Mouse (Mus musculus): ENCODE measurements at regions not wholly inside any gene's neighbourhood (a gene's known extent, or its start where the extent isn't known, plus 50 kb on each side); places are given as distances from the start of the nearest gene placed in this dataset.

- no peaks in the 10 kb centered on the region for H3K36me3 ChIP-seq (ENCODE audit: control insufficient read depth, insufficient read depth)
- H3K4me2 ChIP-seq (ENCODE audit: low read depth), result peak overlapping the region; percentile 16
- no peaks in the 10 kb centered on the region for H3K27me3 ChIP-seq (ENCODE audit: control insufficient read depth, insufficient read depth, insufficient read length)
- peak; percentile 45; the same call in 1 of the 2 replicates for TF ChIP-seq CEBPB (IDR thresholded peaks at IDR 0.05; ENCODE audit: insufficient read depth, poor library complexity, severe bottlenecking)
- TF ChIP-seq TCF3 (IDR thresholded peaks at IDR 0.05; ENCODE audit: insufficient read length, low read depth), result no peak
- H3K4me3 ChIP-seq, result no peak overlapping the region
- H3ac ChIP-seq (ENCODE audit: control insufficient read depth, insufficient read length), result no peak overlapping the region
- H3K79me2 ChIP-seq (ENCODE audit: control insufficient read depth, insufficient read depth), result no peaks in the 10 kb centered on the region
Measured at GRCm38 (mm10) chr19:35868543-35868942, 188.8 kb downstream of the Htr7 start.

GRCm38 (mm10) chr19:35863049-35863448, 194.3 kb downstream of the Htr7 start:
- no peak overlapping the region for H3K4me2 ChIP-seq (ENCODE audit: low read depth)
- TF ChIP-seq TCF12 (IDR thresholded peaks at IDR 0.05; ENCODE audit: insufficient read depth, poor library complexity, severe bottlenecking), result no peak
- no peak for TF ChIP-seq MYOG (IDR thresholded peaks at IDR 0.05; ENCODE audit: control insufficient read depth in 1 of 3, insufficient read depth in 1 of 3, insufficient read length in 2 of 3, low read depth in 2 of 3)
- TF ChIP-seq E2F4 (IDR thresholded peaks at IDR 0.05; ENCODE audit: insufficient read depth), result no peak
- TF ChIP-seq MAX (IDR thresholded peaks at IDR 0.05; ENCODE audit: low read depth), result no peak
- H3K27me3 ChIP-seq (ENCODE audit: control insufficient read depth, insufficient read depth, insufficient read length), result no peaks in the 10 kb centered on the region
- no peak overlapping the region for H3ac ChIP-seq (ENCODE audit: control insufficient read depth, insufficient read length)
- H3K79me2 ChIP-seq (ENCODE audit: control insufficient read depth, insufficient read depth), result no peaks in the 10 kb centered on the region
- H3K4me3 ChIP-seq, result no peak overlapping the region
- no peaks in the 10 kb centered on the region for H3K36me3 ChIP-seq (ENCODE audit: control insufficient read depth, insufficient read depth)

GRCm38 (mm10) chr19:35861421-35861820, 195.9 kb downstream of the Htr7 start:
- H3K4me2 ChIP-seq (ENCODE audit: low read depth), result no peak overlapping the region
- no peak overlapping the region for H3ac ChIP-seq (ENCODE audit: control insufficient read depth, insufficient read length)
- H3K27me3 ChIP-seq (ENCODE audit: control insufficient read depth, insufficient read depth, insufficient read length), result no peaks in the 10 kb centered on the region
- H3K4me3 ChIP-seq, result no peak overlapping the region
- no peak for TF ChIP-seq CEBPB (IDR thresholded peaks at IDR 0.05; ENCODE audit: insufficient read depth, poor library complexity, severe bottlenecking)
- TF ChIP-seq USF1 (IDR thresholded peaks at IDR 0.05; ENCODE audit: low read depth), result no peak
- no peak for TF ChIP-seq MAX (IDR thresholded peaks at IDR 0.05; ENCODE audit: low read depth)
- TF ChIP-seq POLR2AphosphoS2 (IDR thresholded peaks at IDR 0.05; ENCODE audit: insufficient read length, low read depth), result no peak
- no peak for TF ChIP-seq REST (IDR thresholded peaks at IDR 0.05; ENCODE audit: insufficient read depth, insufficient read length)
- TF ChIP-seq MYOG (IDR thresholded peaks at IDR 0.05; ENCODE audit: control insufficient read depth in 1 of 3, insufficient read depth in 1 of 3, insufficient read length in 2 of 3, low read depth in 2 of 3), result no peak
- TF ChIP-seq E2F4 (IDR thresholded peaks at IDR 0.05; ENCODE audit: insufficient read depth), result no peak
- no peaks in the 10 kb centered on the region for H3K79me2 ChIP-seq (ENCODE audit: control insufficient read depth, insufficient read depth)
- no peaks in the 10 kb centered on the region for H3K36me3 ChIP-seq (ENCODE audit: control insufficient read depth, insufficient read depth)

GRCm38 (mm10) chr19:35832992-35833391, 224.3 kb downstream of the Htr7 start:
- Histone ChIP-seq H3K79me2 (ENCODE audit: control insufficient read depth, insufficient read depth) (no peaks in the 10 kb centered on the region), H3K4me3 (no peak overlapping the region), H3K27me3 (ENCODE audit: control insufficient read depth, insufficient read depth, insufficient read length) (no peaks in the 10 kb centered on the region), H3K36me3 (ENCODE audit: control insufficient read depth, insufficient read depth) (no peaks in the 10 kb centered on the region), H3ac (ENCODE audit: control insufficient read depth, insufficient read length) (no peak overlapping the region), H3K4me2 (ENCODE audit: low read depth) (no peak overlapping the region)
- TF ChIP-seq TCF3 (IDR thresholded peaks at IDR 0.05; ENCODE audit: insufficient read length, low read depth) (no peak), SRF (IDR thresholded peaks at IDR 0.05; ENCODE audit: control insufficient read depth, insufficient read length, low read depth) (no peak), REST (IDR thresholded peaks at IDR 0.05; ENCODE audit: insufficient read depth, insufficient read length) (peak; percentile 99), MAX (IDR thresholded peaks at IDR 0.05; ENCODE audit: low read depth) (peak; percentile 92)

- no peaks in the 10 kb centered on the region for H3K36me3 ChIP-seq (ENCODE audit: control insufficient read depth, insufficient read depth)
- no peak overlapping the region for H3K4me3 ChIP-seq
- no peak overlapping the region for H3ac ChIP-seq (ENCODE audit: control insufficient read depth, insufficient read length)
- no peak for TF ChIP-seq REST (IDR thresholded peaks at IDR 0.05; ENCODE audit: insufficient read depth, insufficient read length)
- no peak for TF ChIP-seq TCF12 (IDR thresholded peaks at IDR 0.05; ENCODE audit: insufficient read depth, poor library complexity, severe bottlenecking)
- no peak for TF ChIP-seq MYOG (IDR thresholded peaks at IDR 0.05; ENCODE audit: control insufficient read depth in 1 of 3, insufficient read depth in 1 of 3, insufficient read length in 2 of 3, low read depth in 2 of 3)
- TF ChIP-seq MAX (IDR thresholded peaks at IDR 0.05; ENCODE audit: low read depth), result no peak
- TF ChIP-seq POLR2AphosphoS2 (IDR thresholded peaks at IDR 0.05; ENCODE audit: insufficient read length, low read depth), result no peak
- no peak for TF ChIP-seq SRF (IDR thresholded peaks at IDR 0.05; ENCODE audit: control insufficient read depth, insufficient read length, low read depth)
- TF ChIP-seq E2F4 (IDR thresholded peaks at IDR 0.05; ENCODE audit: insufficient read depth), result no peak
- TF ChIP-seq POLR2A (IDR thresholded peaks at IDR 0.05; ENCODE audit: insufficient read length, low read depth), result no peak
- no peak for TF ChIP-seq USF1 (IDR thresholded peaks at IDR 0.05; ENCODE audit: low read depth)
- TF ChIP-seq MYOD1 (IDR thresholded peaks at IDR 0.05; ENCODE audit: control insufficient read depth in 1 of 3, insufficient read length in 2 of 3, low read depth in 2 of 3), result no peak
- TF ChIP-seq TCF3 (IDR thresholded peaks at IDR 0.05; ENCODE audit: insufficient read length, low read depth), result no peak
- TF ChIP-seq CEBPB (IDR thresholded peaks at IDR 0.05; ENCODE audit: insufficient read depth, poor library complexity, severe bottlenecking), result no peak
- H3K27me3 ChIP-seq (ENCODE audit: control insufficient read depth, insufficient read depth, insufficient read length), result no peaks in the 10 kb centered on the region
- no peaks in the 10 kb centered on the region for H3K79me2 ChIP-seq (ENCODE audit: control insufficient read depth, insufficient read depth)
- H3K4me2 ChIP-seq (ENCODE audit: low read depth), result no peak overlapping the region
Measured at GRCm38 (mm10) chr19:35826074-35826473, 231.2 kb downstream of the Htr7 start.

- no peaks in the 10 kb centered on the region for H3K79me2 ChIP-seq (ENCODE audit: control insufficient read depth, insufficient read depth)
- peak overlapping the region; percentile 15 for H3K4me2 ChIP-seq (ENCODE audit: low read depth)
- TF ChIP-seq USF1 (IDR thresholded peaks at IDR 0.05; ENCODE audit: low read depth) (no peak), CEBPB (IDR thresholded peaks at IDR 0.05; ENCODE audit: insufficient read depth, poor library complexity, severe bottlenecking) (peak; percentile 65), MAX (IDR thresholded peaks at IDR 0.05; ENCODE audit: low read depth) (no peak)
Measured at GRCm38 (mm10) chr19:35819626-35820025, 237.7 kb downstream of the Htr7 start.

More at GRCm38 (mm10) chr19:35819626-35820025, 237.7 kb downstream of the Htr7 start:
- Histone ChIP-seq H3K27me3 (ENCODE audit: control insufficient read depth, insufficient read depth, insufficient read length) (no peaks in the 10 kb centered on the region), H3ac (ENCODE audit: control insufficient read depth, insufficient read length) (no peak overlapping the region), H3K4me3 (no peak overlapping the region), H3K36me3 (ENCODE audit: control insufficient read depth, insufficient read depth) (no peaks in the 10 kb centered on the region)
